Mouse (Mus musculus) cerebellum, adult (tissue): ENCODE data around the gene Rwdd3.

Experiments
- ATAC-seq: cut with Nextera tagmentation; 2 replicates; pipeline ENCODE4 v1.9.2; 2017; ENCODE audit warnings: mild to moderate bottlenecking, moderate library complexity, mixed read lengths; ENCODE audit not compliant: insufficient number of reproducible peaks, low FRiP score, low TSS enrichment

Gene Rwdd3

GRCm38 (mm10) chr3:121161661-121162060 is 9.8 kb downstream of the Rwdd3 start:
- no peak for ATAC-seq

GRCm38 (mm10) chr3:121160424-121160823 is 11.1 kb downstream of the Rwdd3 start:
- ATAC-seq, result no peak

DNA sequence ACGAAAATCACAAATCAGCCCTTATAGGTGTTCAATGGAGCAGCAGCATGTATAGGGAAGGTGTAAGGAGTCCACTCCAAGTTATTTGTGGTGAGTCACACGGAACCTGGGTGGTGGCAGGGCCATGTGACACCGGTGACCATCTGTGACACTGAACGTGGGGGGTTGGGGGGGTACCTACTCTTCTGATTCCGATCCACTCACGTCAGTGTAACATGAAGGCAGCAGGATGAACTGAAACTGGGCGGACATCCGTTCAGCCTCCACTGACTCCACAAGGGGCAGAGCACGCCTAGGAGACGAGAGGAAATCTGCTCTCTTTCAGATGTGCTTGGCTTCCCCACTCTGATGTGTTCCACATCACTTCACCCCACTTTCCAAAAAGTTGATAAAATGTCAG is 11.9 kb downstream of the Rwdd3 start:
- peak; percentile 66 for ATAC-seq

- 0 out of 2 replicates have a peak, but pooled peaks have one; percentile 29 for ATAC-seq
These were observed 12.6 kb downstream of the Rwdd3 start for GRCm38 (mm10) chr3:121158901-121159351.

DNA sequence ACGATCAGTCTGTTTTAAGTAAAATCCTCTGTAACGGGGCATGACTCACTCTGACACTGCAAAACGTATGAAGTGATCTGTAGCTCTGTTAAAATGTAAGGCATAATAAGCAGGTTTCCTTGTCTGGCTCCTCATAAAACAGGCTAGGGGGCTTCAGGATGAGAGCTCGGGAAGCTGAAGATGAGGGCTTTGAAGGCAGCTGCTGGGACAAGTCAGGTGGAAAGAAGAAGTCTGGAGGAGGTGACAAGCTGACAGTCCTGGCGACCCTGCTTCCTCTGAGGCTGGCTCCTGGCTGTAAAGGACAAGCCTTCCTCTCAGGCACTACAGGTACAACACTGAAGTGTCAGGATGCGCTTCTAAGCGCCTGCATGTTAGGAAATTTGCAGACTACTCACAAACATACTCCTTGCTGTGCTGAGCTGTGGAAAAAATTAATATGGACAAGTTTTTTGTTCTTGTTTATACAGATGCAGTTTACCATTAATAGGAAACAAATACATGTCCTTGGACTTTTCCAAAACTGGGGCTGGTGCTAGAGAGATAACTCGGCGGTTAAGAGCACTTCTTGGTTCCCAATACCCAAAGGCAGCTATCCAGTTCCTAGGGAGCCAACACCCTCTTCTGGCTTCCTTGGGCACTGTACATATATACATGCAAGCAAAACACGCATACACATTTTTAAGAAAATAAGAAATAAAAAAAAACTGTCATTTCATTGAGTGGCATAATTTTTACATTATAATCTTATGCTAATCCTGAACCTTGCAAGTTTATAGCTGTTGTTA is 13.8 kb downstream of the Rwdd3 start:
- ATAC-seq, result no peak

- no peak for ATAC-seq
These were observed 14.9 kb downstream of the Rwdd3 start for GRCm38 (mm10) chr3:121156451-121157186.

GRCm38 (mm10) chr3:121156043-121156442 is 15.5 kb downstream of the Rwdd3 start:
- no peak for ATAC-seq

GRCm38 (mm10) chr3:121133937-121134336 is 37.6 kb downstream of the Rwdd3 start:
- no peak for ATAC-seq

- no peak for ATAC-seq
These were observed 38.5 kb downstream of the Rwdd3 start for GRCm38 (mm10) chr3:121133039-121133438.

GRCm38 (mm10) chr3:121127171-121127570 is 44.3 kb downstream of the Rwdd3 start:
- ATAC-seq, result no peak

DNA sequence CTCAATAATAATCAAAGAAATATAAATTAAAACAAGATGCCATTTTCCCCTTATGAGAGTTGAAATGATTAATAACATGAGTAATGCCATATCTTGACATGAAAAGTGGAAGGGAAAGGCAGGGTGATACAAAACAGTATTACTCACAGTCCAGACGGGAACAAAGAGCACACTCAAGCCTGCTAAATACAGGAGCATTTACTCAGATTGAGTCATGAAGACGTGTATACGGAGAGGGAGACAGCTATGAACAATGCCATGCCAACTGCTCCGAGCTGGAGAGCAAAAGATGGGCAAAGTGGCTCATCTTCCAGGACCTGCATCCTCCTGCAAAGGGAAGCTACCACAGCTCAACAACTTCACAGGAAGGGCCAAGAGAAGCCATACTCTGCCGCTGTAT is 45.0 kb downstream of the Rwdd3 start:
- no peak for ATAC-seq

DNA sequence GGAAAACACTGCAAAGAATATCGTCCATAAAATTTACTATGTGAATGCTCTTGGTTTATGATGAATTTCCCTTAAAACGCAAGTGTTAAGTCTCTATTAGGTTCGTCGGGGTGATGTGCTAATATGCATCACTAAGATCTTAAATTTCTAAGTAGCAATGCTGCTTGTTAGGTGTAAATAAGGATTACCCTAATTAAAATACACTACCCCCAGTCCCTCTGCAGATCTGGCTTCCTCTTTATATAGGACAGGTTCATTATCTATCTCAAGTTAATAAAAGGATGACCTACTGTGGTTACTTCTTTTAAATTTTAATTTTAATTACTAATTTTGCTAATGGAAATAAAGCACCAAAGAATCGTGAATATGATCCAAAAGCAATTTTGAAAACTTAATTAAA is 50.4 kb downstream of the Rwdd3 start:
- ATAC-seq, result no peak

DNA sequence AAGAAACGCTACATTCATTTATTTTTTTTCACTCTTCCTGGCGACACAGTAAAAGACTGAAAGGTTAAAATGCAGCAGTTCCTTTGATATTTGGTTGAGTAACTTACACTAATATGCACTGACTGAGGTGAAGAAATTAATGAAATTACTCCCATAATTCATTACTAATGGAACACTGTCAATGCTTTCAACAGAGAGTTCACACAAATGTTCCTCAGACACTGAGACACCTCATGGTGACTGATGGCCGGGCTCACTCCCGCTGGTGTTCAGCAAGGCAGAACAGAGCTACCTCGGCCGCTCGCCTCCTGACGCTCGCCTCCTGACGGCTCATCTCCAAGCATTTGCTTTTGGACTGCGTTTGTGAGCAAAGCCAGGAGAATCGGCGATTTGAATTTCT is 54.9 kb downstream of the Rwdd3 start:
- no peak for ATAC-seq

DNA sequence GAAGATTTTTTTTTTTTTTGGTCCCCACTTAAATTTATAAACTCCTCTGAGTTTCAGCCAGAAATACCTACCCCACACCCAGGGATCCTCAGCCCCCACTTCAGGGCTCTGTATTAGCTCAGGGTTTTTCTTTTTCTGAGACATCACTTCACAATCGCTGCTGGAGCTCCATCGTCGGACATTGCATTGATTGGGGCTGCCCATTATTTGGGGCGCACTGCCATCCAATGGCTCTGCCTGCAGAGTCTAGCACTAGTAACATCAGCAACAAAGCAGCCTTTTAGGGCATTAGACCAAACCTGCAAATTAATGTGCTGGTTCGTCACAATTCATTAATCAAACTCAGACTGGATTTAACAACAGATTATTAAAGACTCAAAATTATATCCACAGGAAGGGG is 55.4 kb downstream of the Rwdd3 start:
- no peak for ATAC-seq

GRCm38 (mm10) chr3:121111068-121111467 is 60.4 kb downstream of the Rwdd3 start:
- ATAC-seq, result no peak

DNA sequence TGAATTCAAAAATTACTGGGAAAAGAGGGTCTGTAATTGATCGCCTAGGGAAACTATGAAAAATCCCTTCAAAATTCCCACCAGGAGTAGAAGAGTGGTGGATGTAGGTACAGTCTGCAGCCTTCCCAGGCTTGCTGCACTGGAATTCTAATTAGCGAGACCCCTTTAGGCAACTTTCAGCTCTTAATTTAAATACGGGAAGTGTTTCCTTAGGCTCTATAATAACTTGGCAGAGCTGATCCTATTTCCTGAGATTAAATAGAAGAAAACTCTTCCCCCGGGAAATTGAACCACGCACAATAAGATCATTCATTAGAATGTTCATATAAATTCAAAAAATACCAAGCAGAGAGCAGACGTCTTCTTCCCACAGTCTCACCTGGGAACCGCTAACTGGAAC is 61.1 kb downstream of the Rwdd3 start:
- no peak for ATAC-seq

DNA sequence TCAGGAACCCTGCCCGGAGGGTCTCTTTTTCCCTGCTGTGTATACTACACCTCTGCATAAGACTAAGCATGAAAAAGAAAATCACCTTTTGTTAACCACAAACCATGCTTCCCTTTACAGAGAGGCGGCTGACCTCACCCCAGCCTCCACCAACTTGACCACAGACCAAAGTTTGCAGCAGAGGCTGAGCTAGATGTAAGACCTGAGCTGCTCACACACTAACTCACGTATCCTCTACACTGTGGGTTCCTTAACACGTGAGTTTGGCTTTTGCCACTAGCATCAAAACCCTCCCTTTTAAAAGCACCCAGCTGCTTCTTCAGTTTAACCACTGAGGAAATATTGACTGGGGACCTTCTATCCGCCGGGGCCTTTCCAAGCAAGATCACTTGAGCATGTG is 64.0 kb downstream of the Rwdd3 start:
- ATAC-seq, result no peak

DNA sequence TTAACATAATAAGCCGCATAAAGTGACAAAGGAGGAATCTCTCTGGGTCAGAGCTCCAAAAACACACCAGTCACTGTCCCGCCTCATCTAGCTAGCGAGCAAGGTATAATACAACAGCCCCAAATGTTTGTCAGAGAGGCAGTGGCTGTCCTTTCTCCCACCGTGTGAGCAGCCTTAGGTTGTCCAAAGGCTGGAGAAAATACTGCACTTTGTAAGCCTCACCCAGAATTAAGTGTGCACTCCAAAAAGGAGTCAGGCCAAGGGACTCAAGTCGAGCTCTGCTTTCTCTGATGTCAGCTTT is 66.1 kb downstream of the Rwdd3 start:
- peak; percentile 32 for ATAC-seq
